Mouse (Mus musculus) erythroblast, embryonic 14.5 days (primary cell): Measurements from ENCODE around the gene Acot5.

Experiments used
- GATA1 ChIP-seq: IDR thresholded peaks from 2 replicates; pipeline ENCODE4 v1.6.1; 2012; ENCODE audit warnings: low read length, inconsistent platforms, mixed read lengths
- TAL1 ChIP-seq: IDR thresholded peaks from 3 replicates; pipeline ENCODE4 v1.6.1; 2012; ENCODE audit warnings: low read length, inconsistent platforms, mixed read lengths

GRCm38 (mm10) chr12:84099605-84100004 lies 30.5 kb downstream of the Acot5 start:
- no peak for TF ChIP-seq GATA1
- no peak for TF ChIP-seq TAL1
